Mouse (Mus musculus) telencephalon, adult 2 months (tissue): ENCODE measurements at regions not wholly inside any gene's neighbourhood (a gene's known extent, or its start where the extent isn't known, plus 50 kb on each side); places are given as distances from the start of the nearest gene placed in this dataset.

Source experiments
- DNase-seq: peaks from one replicate; pipeline ENCODE4 v3.0.0-alpha.2; 2011; ENCODE audit warnings: low read depth, low spot score

- DNase-seq: no peak
Observed at GRCm38 (mm10) chr11:114611690-114612089, 56.6 kb upstream of the Rpl38 start.

- DNase-seq: no peak
Observed at GRCm38 (mm10) chr11:114608009-114608408, 60.3 kb upstream of the Rpl38 start.

- DNase-seq: no peak
Observed at GRCm38 (mm10) chr11:114603108-114603507, 65.2 kb upstream of the Rpl38 start.

GRCm38 (mm10) chr11:114597225-114597624 lies 71.1 kb upstream of the Rpl38 start:
- no peak for DNase-seq

DNA sequence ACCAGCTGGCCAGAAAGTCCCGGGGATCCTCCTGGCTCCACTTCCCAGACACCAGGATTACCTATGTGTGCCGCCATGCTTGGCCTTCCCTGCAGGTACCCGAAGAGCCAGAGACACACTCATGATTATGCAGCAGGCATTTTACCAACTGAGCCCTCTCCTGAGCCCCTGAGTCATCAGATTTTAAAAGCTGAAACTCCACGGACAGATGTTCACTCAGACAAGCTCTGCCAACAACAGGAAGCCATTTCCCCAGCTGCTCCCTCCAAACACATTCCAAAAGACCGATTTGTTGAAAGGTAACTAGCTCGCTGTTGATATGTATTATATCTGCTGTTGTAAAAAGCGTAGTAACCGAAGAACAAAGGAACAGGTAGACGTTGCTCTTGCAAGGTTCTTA lies 75.4 kb upstream of the Rpl38 start:
- DNase-seq: no peak

- DNase-seq: no peak
Observed at GRCm38 (mm10) chr11:114588554-114588953, 79.8 kb upstream of the Rpl38 start.

DNA sequence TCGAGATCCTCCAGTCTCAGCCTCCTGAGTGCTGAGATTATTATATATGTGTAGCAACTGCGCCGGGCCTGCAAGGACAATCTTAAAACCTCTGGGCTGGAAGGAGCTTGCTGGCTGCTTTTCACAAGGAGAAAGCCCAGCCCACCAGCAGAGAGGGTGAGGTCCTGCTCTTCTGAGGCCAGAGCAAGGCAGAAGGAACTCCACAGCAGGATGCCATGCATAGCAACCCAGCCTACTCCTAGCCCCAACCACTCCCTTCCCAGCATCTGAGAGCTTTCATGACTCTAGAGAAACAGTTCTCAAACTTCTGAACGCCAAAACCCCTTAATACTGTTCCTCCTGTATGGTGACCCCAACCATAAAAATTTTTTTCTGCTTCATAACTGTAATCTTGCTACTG lies 80.3 kb upstream of the Rpl38 start:
- no peak for DNase-seq

GRCm38 (mm10) chr11:114586400-114586799 lies 81.9 kb upstream of the Rpl38 start:
- DNase-seq: no peak

- DNase-seq: no peak
Observed at GRCm38 (mm10) chr11:114584804-114585203, 83.5 kb upstream of the Rpl38 start.

GRCm38 (mm10) chr11:114584146-114584545 lies 84.2 kb upstream of the Rpl38 start:
- DNase-seq: no peak

- DNase-seq: no peak
Observed at GRCm38 (mm10) chr11:114579986-114580385, 88.3 kb upstream of the Rpl38 start.

- no peak for DNase-seq
Observed at GRCm38 (mm10) chr11:114578551-114578950, 89.8 kb upstream of the Rpl38 start.

GRCm38 (mm10) chr11:114576803-114577202 lies 91.5 kb upstream of the Rpl38 start:
- DNase-seq: no peak

DNA sequence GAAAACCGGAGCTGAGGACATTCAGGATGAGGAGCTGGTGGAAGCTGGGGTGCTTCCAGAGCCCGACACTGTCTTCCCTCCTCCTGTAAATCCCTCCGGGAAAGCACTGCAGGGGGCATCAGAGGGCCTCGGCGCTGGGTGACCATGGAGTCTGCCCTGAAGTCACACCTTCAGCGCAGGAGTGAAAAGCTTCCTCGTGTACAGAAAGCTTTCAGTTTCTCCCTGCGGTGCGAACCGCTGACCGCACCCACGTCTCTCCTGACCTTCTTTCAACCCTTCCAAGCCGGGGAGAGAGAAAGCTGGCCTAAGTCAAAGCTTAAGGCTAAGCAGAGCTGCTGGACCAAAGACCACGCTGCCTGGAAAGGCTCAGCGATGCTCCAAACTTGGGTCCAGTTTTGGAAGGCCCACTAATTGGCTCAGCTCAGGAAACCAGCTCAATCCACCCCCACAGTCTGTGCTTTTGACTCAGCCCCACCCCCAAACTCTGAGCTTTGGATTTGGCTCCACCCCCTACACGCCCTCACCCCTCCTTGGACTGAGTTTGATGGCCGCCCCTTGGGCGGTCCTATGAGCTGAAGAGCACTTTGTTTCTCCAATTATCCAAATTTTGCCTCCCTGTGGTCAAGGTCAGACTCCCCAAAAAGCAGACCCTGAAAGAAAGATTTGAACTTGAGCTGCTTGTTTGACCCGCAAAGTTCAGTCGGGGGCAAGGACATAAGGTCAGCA lies 97.0 kb upstream of the Rpl38 start:
- DNase-seq: no peak

DNA sequence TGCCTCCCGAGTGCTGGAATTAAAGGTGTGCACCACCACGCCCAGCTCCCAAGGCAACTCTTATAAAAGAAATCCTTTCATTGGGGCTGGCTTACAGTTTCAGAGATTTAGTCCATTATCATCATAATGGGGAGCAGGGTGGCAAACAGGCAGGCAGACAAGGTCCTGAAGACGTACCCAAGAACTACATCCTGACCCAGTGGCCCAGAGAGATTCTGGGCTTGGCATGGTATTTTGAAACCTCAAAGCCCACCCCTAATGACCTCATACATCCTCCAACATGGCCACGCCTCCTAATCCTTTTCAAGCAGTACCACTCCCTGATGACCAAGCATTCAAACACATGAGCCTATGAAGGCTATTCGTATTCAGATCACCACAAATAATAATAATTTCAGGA lies 98.2 kb upstream of the Rpl38 start:
- DNase-seq: no peak

- no peak for DNase-seq
Observed at GRCm38 (mm10) chr11:114567814-114568800, 100.2 kb upstream of the Rpl38 start.

DNA sequence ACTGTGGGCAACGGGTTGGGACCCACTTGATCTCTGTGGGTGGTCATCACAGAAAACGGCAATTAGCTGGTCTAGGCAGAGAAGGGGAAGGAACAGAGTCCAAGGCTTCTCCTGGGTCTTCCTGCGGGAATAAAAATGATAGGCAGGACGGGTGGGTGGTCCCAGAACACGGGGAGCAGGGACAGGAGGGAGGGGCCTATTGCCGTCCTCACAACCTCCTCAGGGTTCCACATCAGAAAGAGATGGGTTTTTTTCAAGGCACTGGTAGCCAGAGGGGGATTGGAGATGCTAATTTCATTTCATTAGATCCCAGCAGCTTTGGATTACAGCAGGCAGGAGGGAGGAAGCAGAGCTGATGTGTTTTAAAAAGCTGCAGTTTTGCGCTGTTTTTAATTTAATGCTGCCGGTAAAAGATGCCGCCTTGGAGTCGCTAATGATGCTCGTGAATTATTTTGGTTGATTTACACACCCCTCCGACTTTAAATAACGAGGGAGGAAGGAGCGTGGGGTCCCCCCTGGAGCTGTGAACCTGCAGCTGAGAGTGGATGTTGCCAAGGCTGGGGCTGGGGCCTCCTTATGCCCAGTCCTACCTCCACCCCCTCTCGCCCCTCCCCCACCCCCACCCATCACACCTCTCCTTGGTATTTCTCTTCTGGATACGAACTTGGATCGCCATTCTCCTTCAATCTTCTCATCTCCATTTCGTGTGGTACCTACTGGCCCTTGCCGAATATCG lies 101.1 kb upstream of the Rpl38 start:
- no peak for DNase-seq

GRCm38 (mm10) chr11:114564949-114565348 lies 103.4 kb upstream of the Rpl38 start:
- no peak for DNase-seq

DNA sequence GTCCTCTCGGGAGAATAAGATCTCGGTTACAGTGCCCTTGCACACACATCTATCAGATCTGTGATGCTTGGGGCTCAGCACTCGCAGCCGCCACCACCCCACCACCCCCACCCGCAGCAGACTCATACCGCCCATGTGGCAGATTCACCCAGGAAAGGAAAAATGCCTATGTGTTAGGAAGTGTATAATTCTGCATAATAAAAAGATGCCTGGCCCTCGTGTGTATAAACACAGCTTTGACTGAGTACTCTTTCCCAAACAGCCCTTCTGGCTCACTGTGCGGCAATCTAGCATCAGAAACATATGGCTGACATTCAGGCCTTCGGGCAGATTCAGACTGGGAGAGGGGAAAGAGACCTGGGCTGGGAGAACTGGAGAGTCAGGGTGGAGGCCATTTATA lies 105.2 kb upstream of the Rpl38 start:
- DNase-seq: no peak

GRCm38 (mm10) chr11:114554576-114554975 lies 113.7 kb upstream of the Rpl38 start:
- no peak for DNase-seq

DNA sequence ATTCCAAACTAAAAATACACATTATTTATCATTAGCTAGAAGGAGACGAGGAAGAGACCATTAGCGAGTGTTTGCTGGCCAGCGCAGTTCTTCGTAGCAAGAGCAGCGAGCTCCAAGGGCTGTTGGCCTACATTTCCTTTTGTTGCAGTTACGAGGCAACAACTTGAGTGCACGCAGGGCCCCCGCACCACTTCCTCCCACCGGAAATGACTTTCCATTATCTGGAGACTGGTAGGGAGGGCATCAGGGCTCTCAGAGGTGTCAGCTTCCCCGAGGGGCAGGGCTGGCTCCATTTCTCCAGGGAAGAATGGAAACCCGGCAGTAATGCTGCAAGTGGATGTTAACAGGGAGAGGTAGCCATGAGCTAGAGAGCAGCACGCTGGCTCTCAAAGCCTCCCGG lies 114.3 kb upstream of the Rpl38 start:
- DNase-seq: no peak

- no peak for DNase-seq
Observed at GRCm38 (mm10) chr11:114552176-114552575, 116.1 kb upstream of the Rpl38 start.
